Mouse (Mus musculus): ENCODE results near the gene Tmem40.
A peak's percentile ranks its signal among the peaks of the same experiment; 100 is the strongest.

Tmem40 gene

DNA sequence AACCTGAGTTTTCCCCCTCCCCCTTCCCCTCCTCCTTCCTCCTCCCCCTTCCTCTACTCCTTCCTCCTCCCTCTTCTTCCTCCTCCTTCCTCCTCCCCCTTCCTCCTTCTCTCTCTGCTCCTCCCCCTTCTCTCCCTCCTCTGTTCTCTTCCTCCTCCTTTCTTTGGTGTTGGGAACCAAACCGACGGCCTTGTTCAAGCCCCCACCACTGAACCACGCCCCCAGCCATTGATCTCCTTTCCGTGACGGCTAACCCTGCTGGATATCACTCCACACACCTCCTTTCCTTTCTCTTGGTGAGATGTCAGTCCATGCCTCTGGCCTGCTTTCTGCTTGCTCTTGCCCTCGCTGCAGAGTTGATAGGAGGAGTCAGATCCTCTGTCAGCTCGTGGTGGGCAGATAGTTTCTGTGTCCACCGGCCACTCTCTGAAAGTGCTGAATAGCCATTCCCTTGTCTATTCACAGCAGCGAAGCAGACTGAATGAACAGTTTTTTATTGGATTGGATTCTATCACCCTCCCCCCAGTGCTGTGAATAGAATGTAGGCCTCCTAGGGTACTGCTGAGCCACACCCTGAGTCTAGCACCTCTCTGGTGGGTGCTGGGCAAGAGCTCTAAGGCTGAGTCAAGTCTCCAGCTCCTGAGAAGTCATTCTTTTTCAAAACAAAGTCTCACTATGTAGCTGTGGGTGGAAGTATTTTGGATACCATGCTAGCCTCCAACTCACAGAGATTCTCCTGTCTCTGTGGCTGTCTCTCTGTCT lies at the start of gene Tmem40:
Gene Tmem40, minus strand, starts transcription at position 416 of the 762 bp plus-strand sequence.
- peak; percentile 72 for DNase-seq (ENCODE audit: low read depth, low spot score)

DNA sequence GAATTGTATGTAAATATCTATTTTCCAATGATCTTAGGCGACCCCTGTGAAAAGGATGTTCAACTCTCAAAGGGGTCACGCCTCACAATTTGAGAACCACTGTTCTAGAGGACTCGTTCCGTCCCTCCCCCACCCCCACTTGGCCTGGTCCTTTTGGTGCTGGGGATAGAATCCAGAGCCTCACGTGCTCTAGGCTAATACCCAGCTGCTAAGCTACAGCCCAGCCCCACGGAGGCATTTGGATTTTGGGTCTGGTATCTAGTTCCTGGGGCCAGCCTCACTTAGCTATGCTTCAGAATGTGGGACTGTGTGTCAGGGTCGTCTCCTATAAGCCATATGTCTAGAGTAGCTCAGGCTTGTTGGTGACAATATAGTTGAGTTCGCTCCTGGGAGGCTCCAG lies 49.4 kb upstream of the Tmem40 start:
- no peak for DNase-seq (ENCODE audit: low read depth, low spot score)

- DNase-seq (ENCODE audit: low read depth, low spot score) = peak; percentile 95
Observed at GRCm38 (mm10) chr6:115808488-115809231, 46.5 kb upstream of the Tmem40 start, which contains the start of gene Rpl32. TSS of gene Rpl32 (minus strand) at chr6:115808747.

- DNase-seq (ENCODE audit: low read depth, low spot score) = no peak
Observed at GRCm38 (mm10) chr6:115808196-115808487, 45.9 kb upstream of the Tmem40 start.

- no peak for DNase-seq (ENCODE audit: low read depth, low spot score)
Observed at GRCm38 (mm10) chr6:115807464-115808195, 45.4 kb upstream of the Tmem40 start.

GRCm38 (mm10) chr6:115804432-115805192 lies 42.4 kb upstream of the Tmem40 start:
- DNase-seq (ENCODE audit: low read depth, low spot score) = no peak

DNA sequence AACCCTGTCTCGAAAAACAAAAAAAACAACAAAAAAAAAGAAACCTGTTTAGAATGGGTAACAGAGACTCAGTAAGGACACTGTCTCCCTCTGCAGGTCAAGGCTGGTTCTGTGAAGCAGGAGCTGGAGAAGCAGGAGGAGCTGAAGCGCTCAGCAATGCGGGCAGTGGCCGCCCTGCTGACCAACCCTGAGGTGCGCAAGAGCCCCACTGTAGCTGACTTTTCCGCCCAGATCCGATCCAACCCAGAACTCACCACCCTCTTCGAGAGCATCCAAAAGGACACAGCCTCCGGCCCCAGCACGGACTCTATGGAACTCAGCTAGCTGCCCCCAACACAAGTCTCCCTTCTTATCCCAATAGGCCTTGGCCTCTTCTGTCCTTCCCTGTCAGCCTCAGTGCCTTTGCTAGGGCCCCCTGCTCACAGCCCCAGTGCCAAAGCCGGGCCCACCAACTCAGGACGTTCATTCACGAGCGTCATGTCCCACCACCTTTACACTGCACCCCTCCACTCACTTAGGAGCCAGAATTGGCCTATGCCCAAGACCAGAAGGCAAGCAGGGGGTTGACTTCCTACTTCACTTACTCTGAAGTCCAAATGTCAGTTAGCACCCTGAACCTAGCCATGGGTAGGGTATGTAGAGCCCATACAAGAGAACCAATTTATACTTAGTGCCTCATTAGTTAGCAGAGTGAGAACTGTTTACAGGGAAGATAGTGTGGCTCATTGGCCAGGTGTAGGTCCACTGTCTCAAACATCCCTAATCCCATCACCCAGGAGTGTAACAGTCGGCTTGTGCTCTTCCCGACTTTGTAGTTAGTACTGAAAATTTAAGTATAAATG lies 41.6 kb upstream of the Tmem40 start:
- DNase-seq (ENCODE audit: low read depth, low spot score) = peak; percentile 69

DNA sequence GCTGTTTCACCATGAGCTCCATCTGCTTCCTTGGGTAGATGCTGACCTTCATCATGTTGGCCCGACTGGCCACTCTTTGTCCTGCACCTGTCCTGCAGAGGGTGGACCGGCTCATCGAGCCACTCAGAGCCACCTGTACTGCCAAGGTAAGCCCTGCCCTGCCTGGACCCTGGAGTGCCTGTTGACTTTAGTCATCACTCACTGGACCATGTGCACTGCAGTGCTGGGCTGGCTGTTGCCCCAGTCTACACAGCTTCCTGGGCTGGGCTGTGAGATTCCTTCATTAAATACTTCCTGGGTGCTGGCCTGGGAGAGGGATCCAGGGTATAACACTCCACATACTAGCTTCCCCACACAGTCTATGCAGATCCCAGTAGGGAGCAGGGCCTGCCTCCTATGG lies 39.6 kb upstream of the Tmem40 start:
- no peak for DNase-seq (ENCODE audit: low read depth, low spot score)

DNA sequence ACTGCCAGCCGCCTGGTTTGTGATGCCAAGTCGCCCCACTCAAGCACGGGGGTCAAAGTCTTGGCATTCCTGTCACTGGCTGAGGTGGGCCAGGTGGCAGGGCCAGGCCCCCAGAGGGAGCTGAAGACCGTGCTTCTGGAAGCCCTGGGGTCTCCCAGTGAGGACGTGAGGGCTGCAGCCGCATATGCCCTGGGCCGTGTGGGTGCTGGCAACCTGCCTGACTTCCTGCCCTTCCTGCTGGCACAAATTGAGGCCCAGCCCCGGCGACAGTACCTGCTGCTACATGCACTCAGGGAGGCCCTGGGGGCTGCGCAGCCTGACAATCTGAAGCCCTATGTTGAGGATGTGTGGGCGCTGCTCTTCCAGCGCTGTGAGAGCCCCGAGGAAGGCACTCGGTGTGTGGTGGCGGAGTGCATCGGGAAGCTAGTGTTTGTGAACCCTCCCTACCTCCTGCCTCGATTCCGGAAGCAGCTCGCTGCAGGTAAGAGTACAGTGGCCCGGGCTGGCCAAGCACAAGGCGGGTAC lies 30.5 kb upstream of the Tmem40 start:
- DNase-seq (ENCODE audit: low read depth, low spot score) = peak; percentile 55

- DNase-seq (ENCODE audit: low read depth, low spot score) = peak; percentile 34
Observed at GRCm38 (mm10) chr6:115791842-115792686, 29.9 kb upstream of the Tmem40 start.

GRCm38 (mm10) chr6:115791016-115791415 lies 28.8 kb upstream of the Tmem40 start:
- DNase-seq (ENCODE audit: low read depth, low spot score) = no peak

GRCm38 (mm10) chr6:115782781-115783180 lies 20.6 kb upstream of the Tmem40 start:
- DNase-seq (ENCODE audit: low read depth, low spot score) = no peak

DNA sequence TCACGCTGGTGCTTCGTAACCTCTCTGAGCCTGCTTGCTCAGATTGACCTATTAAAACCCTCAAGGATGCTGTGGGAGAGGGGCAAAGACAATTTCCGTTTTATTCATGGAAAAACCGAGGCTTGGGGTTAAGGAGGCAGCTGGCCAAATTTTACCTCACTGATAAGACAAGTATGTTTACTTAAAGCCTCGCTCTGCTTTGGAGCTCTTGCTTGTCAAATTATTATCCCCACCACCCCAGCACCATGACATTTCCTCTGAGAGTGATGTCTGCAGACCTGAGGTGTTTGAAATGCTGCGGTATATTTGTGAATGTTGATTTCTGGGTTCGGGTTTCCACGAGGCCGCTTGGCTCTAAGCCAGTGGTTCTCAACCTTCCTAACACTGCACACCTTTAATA lies 14.2 kb upstream of the Tmem40 start:
- DNase-seq (ENCODE audit: low read depth, low spot score) = no peak

DNA sequence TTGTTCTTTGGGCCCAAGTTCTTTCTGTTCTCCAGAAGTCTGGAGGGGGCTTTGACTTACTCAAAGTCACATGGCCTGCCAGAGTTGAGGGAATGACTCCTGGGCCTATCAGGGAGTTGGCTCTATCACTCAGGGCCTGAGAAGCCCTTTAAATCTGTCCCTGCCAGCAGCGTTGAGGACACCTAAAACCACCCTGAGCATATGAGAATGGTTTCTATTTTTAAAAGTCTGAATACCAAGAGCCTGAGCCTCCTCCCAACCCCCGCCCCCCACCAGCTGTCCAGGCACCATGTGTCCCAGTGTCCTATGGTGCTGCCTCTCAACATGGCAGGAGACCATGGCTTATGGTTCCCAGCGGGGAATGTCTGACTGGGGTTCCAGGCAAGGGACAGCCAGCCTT lies 13.6 kb upstream of the Tmem40 start:
- no peak for DNase-seq (ENCODE audit: low read depth, low spot score)

GRCm38 (mm10) chr6:115774501-115774921 lies 12.3 kb upstream of the Tmem40 start, which contains the start of gene Cand2:
TSS of gene Cand2 (plus strand) at chr6:115774538.
- DNase-seq (ENCODE audit: low read depth, low spot score) = peak; percentile 76

- peak; percentile 51 for DNase-seq (ENCODE audit: low read depth, low spot score)
Observed at GRCm38 (mm10) chr6:115773966-115774413, 11.8 kb upstream of the Tmem40 start.

GRCm38 (mm10) chr6:115772604-115773003 lies 10.4 kb upstream of the Tmem40 start:
- DNase-seq (ENCODE audit: low read depth, low spot score) = peak; percentile 44

GRCm38 (mm10) chr6:115772201-115772600 lies 10.0 kb upstream of the Tmem40 start:
- no peak for DNase-seq (ENCODE audit: low read depth, low spot score)

- DNase-seq (ENCODE audit: low read depth, low spot score) = no peak
Observed at GRCm38 (mm10) chr6:115770852-115771251, 8.6 kb upstream of the Tmem40 start.

Data from CD4-positive helper T cell, adult 2 months (primary cell).